Mouse (Mus musculus): ENCODE results near the gene Zfp784.
"Not testable (repeated sequence)": the region's sequence is repeated elsewhere in the genome, so short reads cannot be mapped to it uniquely, and the experiment has no call there.

The Zfp784 gene

DNA sequence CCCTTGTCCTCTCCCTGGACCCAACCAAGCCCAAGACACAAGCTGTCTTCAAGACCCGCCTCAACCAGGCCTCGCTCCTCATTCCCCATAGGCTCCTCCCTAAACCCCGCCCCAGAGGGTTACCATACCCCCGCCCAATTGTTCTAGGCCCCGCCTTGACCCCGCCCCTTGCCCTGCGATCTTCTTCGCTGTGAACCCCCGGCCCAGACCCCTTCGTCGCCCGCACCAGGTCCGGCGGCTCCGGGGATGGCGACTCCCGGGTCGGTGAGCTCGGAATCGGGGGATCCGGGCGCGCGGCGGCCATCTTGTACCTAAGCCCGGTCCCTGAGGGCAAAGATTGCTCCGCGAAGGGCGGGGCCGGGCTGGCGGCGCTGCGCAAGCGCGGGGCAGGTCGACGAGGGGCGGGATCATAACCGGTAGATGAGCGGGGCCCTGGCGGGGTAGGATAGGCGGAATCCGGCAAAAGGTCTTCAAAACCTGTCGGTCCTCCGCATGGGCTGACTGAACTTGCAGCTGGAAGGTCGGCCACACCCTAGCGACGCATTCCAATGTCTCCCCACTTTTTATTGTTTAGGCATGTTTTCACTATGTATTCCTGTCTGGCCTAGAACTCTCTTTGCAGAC, at the start of gene Zfp784:
Gene Zfp784, minus strand, starts transcription at position 338 of the 624 bp plus-strand sequence.
- peak; percentile 96 for DNase-seq (ENCODE audit: low spot score in 2 of 2)

DNA sequence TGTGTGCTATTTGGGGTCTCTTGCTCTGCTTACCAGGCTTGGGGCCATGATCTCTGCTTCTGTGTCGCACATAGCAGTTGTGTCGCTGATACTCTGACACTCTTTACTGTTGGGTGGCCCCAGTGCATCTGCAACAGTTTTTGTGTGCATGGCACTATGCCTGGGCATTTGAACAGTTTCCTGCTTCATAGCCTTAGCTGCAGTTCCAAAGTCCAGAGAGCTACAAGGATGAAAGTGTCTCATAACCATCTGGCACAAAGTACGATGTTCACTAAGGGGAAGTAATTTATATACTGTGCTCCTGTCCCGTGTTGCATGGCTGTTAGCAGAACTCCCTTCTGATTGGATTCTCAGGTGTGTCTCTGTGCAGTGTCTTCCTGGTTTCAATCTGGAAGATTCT, 49.6 kb upstream of the Zfp784 start:
- DNase-seq (ENCODE audit: low spot score in 2 of 2), result no peak

DNA sequence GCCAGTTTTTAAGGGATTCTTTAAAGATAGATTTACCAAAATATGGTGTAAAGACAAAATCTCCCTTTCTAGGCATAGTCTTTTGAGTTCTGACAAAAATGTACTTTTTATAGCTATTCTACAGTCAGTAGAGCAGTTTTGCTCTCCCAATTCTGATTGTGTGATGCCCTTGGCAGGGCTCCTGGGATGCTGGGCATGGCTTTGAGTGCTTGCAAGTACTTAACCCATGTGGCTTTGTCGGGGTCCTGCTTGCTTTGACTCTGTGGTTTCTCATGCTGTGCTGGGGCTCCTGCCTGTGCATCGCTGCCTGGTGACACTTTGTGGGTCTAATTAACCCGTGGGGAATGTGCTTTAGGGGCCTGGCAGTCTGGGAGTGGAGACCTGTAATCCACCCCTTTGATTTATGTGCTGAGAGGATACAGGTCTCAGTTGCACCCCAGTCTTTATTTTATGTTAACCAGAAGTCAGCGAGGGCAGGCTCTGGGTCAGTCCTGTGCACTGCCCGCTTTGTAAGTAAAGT, 48.7 kb upstream of the Zfp784 start:
- no peak for DNase-seq (ENCODE audit: low spot score in 2 of 2)

DNA sequence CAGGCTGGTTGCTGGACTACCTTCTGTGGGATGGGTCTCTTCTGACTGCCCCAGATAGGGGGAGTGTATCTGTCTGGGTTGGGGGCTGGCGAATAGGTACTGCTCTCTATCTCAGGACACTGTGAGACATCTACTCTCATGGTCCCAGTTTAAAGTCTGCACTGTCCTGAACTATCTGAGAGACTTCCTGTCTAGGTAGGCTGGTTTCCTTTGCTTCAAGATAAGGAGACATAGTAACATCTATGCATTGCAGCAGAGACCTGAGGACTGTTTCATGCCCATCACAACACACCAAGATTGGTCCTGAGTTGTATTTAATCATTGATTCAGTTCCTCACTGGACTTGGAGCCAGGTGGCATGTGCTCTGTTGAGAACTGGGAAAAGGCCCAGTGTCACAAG, 47.3 kb upstream of the Zfp784 start:
- no peak for DNase-seq (ENCODE audit: low spot score in 2 of 2)

DNA sequence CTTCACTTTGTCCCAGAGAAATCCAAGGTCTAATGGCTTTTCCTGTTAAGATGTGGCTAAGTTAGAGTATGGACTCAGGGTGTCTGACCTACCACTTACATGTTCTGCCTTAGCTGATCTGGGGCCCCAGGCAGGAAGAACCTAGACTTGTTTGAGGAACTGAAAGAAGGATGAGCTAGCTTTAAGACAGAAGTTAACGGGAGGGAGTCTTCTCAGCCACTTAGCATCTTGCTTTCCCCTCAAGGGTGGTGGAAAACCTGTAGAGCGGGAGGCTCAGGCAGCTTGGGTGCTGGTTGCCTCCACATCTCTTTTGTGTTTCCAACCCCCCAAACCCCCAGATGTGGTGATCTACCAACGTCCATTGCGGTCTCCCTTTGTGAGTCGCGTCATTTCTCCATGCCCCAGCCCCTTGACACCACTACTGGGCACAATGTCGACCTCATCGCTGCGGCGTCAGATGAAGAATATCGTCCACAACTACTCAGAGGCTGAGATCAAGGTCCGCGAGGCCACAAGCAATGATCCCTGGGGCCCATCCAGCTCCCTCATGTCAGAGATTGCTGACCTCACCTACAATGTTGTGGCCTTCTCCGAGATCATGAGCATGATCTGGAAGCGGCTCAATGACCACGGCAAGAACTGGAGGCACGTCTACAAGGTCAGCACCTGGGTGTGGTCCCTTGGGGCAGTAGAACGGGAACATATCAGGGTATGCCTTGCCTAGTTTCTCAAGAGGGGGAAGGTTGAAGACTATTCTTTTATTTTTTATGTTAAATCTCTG, 45.3 kb upstream of the Zfp784 start:
- DNase-seq (ENCODE audit: low spot score in 2 of 2), result peak in 1 of 2 experiments; percentile 49

DNA sequence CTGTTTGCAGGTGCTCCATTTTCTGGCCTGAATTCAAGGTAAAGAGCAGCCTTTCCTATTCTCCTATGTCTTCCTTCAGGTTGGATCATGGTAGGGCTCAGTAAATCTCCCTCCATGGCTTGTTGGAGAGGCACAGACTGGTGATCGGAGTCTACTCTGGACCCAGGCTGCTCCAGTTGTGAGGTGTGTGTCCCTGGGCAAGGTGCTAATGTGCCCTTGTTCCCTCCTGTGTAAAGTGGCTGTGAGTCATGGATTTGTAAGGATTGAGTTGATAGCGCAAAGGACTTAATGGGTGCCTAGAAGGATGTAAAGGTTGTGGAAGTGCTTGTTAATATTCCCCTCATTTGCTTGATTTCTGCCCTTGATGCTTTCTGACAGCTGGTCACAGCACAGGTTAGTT, 43.7 kb upstream of the Zfp784 start:
- no peak for DNase-seq (ENCODE audit: low spot score in 2 of 2)

DNA sequence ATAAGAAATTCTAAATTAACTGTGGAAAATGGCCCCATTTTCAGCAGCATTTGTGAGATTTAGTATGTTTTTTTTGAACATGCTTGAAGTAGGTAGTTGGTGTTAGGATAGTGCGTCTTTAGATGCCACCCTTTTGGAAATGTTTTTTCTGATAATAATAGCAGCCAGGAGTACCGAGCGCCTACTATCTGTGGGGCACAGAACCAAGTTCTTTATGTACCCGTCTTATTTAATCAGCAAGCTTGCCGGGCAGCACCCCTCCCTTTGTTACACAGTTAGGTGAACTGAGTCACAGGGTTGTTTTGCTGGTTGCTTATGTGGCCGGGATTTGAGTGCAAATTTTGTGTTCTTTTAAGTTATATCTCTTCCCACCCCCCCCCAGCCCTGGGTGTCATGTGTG, 43.0 kb upstream of the Zfp784 start:
- DNase-seq (ENCODE audit: low spot score in 2 of 2), result no peak

DNA sequence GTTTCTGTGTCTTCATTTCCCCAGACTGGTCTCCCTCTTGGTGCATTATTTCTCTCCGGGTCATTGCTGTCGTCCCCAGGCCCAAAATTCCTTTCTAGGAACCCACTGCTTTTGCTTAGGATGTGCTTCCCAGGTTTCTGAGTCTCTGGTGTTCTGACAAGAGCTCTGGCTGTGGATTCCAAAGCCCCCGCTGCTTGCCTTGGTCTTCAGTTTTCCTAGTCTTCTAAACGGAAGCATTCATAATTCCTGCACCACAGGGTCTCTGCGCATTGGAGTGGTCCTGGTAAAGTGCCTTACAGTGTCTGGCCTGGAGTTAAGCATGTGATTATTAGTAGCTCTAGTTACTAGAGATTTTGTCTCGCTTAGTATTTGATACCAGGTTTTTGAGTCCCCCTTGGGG, 42.6 kb upstream of the Zfp784 start:
- no peak for DNase-seq (ENCODE audit: low spot score in 2 of 2)

DNA sequence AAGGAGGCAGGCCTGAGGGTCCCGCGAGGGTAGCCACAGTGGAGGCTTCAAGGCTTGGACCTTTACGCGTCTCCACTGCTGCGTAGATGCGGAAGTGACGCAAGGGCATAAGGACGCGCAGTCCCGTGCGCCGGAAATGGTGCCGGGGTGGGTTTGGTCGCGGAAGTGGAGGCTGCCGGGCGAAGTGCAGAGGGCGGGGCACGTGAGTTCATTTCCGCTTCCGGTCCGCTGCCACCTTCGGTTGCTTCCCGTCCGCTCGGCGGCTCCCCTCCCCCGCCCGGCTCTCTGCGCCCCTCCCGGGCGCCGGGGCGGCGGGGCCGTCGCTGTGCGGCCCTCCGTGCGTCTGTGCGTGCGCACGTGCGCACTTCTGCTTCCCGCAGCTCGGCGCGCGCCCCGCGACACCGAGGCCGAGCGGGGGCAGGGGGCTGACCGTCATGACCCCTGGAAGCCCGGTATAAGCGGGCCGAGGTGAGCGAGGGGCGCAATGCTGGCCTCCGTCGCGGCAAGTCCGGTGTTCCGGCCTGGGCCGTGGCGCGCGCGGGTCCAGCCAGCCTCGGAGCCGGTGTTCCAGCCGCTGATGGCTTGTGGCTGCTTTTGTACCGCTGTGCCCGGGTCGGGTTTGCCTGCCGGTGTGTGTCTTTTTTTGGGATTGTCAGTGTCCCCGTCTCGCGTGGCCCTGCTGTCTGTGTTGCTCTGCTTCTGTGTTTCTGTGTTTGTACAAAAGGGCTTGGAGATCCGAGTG, 41.9 kb upstream of the Zfp784 start, which contains the start of gene Epn1:
Gene Epn1, plus strand, starts transcription at position 226 of the 742 bp plus-strand sequence.
- peak; percentile 95 for DNase-seq (ENCODE audit: low spot score in 2 of 2)

DNA sequence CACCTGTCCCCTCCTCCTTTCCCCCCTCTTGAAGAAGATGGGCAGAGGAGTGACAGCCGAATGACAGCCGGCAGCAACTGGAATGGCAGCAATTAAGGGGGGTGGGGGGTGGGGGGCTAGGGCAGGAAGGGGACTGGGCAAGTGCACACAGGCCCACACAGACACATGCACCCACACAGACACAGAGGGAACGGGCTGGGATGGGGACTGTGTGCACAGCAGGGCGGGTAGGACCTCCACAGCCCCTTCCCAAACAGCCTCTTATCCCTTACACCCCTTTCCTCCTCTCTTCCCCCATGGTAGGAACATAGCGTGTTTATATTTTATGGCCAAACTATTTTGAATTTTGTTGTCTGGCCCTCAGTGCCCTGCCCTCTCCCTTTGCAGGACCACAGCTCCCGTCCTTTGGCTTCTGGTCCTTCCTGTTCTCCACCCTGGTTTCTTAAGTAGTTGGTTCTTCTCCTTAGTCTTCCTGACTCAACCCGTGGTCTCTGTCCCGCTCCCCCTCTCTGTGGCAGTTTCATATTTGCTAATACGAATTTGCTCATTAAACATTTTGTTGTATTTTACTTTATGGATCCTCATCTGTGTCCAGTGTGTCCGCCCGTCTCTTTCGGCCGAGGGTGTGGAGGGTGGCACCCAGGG, 41.2 kb upstream of the Zfp784 start:
- not testable (repeated sequence) for DNase-seq (ENCODE audit: low spot score in 2 of 2)

DNA sequence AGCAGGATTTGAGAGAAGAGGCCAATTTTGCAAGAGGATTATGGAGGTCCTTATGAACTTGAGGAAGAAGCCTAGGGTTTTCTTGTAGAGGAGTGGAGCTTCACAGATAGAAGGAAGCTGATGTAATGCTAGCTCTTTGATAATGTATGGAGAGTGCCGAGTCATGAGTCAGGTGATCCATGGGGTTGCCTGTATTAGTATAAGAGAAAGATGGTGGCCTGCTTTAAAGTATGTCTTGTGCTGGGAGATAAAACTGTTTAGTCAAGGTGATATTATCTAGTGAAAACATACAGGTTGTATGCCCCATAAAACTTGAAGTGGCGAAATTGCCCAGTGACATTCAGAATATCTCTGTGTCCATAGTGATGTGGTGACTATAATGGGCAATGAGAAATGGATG, 38.7 kb upstream of the Zfp784 start:
- no peak for DNase-seq (ENCODE audit: low spot score in 2 of 2)

DNA sequence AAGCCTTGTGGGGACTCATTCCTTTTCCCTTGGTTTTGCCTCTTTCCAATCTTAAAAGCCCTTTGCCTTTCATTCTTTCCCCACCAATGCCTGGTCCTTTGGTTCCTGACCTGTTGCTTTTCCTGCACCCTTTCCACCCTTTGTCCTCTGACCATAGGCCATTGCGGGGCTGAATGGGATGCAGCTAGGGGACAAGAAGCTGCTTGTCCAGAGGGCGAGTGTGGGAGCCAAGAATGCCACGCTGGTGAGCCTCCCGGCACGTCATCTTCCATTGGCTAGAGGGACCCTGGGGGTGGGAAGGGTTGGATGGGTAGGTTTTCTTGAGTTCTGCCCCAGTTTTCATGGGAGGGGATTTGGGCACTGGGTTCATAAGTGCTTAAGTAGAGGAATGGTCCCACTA, 36.7 kb upstream of the Zfp784 start:
- no peak for DNase-seq (ENCODE audit: low spot score in 2 of 2)

DNA sequence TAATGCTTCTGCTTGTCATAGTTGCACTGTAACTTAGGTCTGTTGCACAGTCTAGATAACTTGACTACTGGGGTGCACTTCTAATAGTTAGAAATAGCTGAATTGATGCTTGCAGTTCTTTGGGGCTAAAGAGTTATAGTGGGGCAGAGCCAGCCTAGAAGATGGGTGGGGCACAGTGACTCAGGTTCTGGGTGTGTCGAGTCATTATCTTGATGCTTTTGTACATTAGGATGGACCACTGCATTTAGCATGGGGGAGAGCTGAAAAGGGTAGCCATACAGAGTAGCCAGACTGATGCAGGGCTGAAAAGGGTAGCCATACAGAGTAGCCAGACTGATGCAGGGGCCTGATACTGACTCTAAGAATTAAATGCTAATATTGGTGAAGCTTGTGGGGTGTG, 35.3 kb upstream of the Zfp784 start:
- no peak for DNase-seq (ENCODE audit: low spot score in 2 of 2)

DNA sequence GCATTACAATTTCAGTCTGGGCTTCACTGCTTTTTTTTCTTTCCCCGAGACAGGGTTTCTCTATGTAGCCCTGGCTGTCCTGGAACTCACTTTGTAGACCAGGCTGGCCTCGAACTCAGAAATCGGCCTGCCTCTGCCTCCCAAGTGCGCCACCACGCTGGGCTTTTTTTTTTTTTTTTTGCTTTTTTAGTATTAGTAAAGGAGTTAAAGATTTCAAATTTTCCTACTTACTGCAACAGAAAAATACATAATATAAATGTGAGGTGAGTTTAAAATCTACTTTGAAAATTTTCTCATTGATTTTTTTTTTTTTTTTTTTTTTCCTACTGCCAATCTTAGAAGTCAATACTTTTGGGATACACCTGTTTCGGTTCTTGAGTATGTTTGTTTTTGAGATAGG, 26.6 kb upstream of the Zfp784 start:
- DNase-seq (ENCODE audit: low spot score in 2 of 2), result no peak

DNA sequence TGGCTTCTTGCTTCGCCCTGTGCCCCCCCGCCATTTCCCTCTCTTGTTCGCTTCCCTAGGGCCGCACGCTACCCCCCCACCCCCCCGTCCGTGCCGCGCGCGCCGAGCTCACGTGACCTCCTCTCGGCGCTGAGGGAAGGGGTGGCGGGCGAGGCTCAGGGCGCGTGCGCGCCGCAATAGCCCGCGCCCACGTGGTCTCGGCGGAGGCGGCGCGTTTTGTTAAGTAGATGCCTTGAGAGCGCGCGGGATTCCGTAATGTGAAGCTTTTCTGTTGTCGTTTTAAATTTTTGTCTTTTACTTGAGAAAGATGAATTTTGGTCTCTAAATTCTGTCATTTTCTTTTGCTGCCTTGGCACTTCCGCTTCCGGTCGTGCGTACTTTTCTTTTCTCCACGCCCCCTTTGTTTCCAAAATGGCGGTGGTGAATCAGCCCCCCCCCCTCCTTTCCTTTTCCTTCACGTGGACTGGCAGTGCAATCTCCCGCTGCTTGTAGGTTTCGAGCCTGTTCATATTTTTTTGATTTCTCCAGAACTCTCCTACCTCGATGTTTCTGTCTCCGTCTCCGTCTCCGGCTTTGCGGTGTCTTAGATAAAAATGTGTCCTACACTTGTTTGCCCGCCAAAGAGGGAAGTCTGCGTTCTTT, 24.2 kb upstream of the Zfp784 start:
- peak in 1 of 2 experiments; percentile 55 for DNase-seq (ENCODE audit: low spot score in 2 of 2)

DNA sequence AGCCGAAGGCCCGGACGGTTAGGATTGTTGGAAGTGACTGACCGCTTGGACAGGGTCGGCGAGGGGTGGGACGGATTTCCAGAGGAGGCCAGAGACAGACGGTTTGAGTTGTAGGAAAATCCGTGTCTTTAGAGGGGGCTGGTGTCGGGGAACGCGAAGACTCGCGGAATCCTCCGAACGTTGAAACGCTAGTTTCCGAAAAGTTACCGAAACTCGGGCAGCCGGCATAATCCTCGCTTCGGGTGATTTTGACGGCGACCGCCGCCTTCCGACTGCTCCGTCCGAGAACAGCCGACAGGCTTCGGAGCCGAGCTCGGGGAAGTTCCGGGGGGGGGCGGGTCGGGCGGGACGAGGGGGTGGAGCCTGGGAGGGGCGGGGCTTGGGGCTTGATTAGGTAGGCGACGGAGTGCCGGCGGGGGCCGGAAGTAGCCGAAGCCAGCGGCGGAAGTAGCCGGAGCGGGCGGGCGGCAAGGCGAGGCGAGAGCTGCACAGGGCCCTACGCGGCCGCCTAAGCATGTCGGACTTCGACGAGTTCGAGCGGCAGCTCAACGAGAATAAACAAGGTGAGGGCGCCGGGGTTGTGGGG, 23.6 kb upstream of the Zfp784 start, which contains the start of gene U2af2:
Gene U2af2, plus strand, starts transcription at position 370 of the 586 bp plus-strand sequence.
- peak; percentile 89 to 93 for DNase-seq (ENCODE audit: low spot score in 2 of 2)

DNA sequence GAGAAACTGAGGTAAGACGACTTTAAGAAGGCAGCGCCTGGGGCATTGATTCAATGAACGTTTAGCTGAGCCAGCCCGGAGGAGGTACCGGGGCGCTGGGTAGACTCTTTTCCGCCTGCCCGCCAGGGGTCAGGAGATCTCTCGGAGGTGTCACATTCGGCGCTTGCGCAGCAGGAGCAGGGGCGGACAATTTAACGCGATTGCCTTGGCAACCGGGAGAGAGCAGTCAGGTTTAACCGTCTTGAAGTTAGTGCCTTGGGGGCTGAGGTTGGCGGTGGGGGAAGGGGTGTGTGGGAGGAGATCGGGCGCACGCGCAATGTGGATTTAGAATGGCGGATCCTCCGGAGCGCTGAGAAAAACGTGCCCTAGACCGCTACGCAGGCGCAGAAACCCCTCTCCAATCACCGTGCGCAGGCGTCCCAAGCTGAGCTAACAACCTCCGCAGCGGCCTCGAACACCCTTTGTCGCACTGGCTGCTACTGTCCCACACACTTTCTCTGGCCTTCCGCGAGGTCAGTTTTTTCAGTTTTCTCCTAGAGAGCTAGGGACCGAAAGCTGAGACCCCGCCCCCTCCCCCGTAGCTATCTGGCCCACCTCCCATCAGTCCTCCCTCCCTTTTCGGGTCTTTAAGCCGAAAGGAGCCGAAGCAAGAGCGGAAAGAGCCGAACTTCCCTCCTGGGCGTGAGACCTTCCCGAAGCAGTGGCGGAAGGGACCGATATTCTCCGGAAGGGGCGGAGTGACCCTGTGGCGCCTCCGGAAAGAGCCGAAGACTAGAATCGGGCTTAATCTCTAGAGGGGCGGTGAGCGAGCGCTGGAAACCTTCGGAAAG, 22.9 kb upstream of the Zfp784 start:
- peak; percentile 95 to 98 for DNase-seq (ENCODE audit: low spot score in 2 of 2)

DNA sequence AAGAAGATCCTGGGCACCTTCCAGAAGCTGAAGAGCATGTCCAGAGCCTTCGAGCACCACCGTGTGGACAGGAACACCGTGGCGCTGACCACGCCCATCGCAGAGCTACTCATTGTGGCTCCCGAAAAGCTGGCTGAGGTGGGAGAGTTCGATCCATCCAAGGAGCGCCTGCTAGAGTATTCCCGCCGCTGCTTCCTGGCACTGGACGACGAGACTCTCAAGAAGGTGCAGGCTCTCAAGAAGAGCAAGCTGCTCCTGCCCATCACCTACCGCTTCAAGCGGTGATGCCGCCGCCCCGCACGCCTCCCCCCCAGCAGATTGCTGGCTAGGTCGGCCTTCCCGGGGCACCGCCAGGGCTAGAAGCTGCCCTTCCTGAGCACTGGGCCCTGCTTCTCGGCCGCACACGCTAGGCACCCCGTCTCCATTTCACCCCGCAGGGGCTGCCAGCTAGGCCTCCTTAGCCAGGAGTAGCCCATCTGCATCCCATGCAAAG, 22.0 kb upstream of the Zfp784 start:
- DNase-seq (ENCODE audit: low spot score in 2 of 2), result peak; percentile 70 to 75

DNA sequence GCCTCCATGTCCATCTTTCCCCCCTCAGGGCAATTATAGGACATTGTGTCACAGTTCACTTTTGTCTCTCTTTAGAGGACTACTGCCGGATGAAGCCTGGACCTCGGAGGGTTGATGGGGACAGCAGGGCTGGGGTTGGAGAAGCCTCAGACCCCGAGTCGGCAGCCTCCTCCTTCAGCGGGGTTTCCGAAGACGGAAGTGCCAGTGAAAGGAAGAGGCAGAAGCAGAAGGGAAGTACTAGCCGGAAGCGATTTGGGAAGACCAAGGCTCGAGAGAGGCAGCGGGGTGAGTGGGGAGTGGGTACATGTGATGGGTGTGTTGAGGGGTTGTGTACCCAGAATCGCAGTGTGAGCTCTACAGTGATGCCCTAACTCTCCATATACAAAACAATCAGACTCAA, 21.2 kb upstream of the Zfp784 start:
- DNase-seq (ENCODE audit: low spot score in 2 of 2), result peak in 1 of 2 experiments; percentile 25

DNA sequence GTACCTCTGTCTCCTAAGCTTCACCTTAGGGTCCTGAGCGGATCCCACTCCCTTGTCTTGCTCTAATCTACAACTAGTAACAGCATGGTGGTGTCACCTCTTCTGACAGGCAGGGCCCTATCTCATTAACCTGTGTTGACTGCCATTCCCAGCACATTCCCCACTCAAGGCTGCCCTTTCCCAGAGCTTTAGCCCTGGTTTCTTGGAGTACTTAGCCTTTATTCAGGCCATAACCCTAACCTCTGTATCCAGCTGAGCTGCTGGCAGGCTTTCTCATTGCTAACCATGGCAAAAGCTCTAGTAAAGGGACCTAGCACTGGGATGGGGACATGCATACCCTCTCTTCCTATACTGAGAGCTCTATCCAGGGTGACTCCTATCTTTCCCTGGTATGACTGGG, 20.4 kb upstream of the Zfp784 start:
- DNase-seq (ENCODE audit: low spot score in 2 of 2), result no peak
